Mouse (Mus musculus): ENCODE data around the gene Prtg. TPM values are rescaled to one million over a fixed set of nuclear protein-coding genes. Genes with fewer than 3 reads are reported as not detected.

Prtg gene
- total RNA-seq, 2 experiments from 2014 or later: 0.48 to 0.52 TPM

DNA sequence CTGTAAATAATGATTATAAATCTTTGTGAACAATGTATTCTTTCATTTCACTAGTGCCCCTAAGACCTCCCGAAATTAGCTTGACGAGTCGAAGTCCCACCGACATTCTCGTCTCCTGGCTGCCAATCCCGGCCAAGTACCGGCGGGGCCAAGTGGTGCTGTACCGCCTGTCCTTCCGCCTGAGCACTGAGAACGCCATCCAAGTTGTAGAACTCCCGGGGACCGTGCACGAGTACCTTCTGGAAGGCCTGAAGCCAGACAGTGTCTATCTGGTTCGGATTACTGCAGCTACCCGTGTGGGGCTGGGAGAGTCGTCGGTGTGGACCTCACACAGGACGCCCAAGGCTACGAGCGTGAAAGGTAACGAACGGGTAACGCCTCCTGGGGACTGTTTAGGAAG is 50.0 kb downstream of the Prtg start:
- DNase-seq: no peak
- intact Hi-C loops (cut with DNase I): no loop called here

DNA sequence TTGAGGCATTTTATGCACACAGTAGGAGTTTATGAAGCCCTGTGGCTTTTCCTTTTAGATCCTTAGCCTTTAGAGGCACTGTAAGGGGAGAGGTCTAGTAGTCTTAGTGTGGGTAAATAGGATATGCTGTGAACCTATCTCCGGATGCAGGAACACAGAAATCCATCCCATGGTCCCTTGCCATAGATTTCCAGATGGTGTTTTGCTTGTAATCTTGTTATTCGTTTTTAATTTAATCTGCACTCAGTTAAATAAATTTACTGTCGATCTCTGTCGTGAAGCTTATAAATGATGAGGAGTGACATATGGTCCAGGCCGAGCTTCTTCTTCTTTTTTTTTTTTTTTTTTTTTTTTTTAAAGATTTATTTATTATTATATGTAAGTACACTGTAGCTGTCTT is 54.1 kb downstream of the Prtg start:
- intact Hi-C loops (cut with DNase I): no loop called here
- DNase-seq: no peak

DNA sequence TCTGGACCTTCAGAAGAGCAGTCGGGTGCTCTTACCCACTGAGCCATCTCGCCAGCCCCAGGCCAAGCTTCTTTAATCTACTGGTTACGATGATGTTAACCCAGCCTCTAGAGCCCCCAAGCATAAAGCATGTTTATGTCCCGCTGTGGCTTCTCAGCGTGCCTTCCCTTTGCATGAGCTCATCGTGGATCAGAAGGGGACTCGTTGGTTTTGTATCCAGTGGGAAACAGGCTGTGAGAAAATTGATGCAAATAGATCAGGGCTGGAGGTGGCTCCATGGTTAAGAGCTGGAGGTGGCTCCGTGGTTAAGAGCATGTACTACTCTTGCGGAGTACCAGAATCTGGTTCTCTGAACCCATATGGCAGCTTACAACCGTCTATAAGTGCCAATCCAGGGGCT is 54.6 kb downstream of the Prtg start:
- intact Hi-C loops (cut with DNase I): no loop called here

DNA sequence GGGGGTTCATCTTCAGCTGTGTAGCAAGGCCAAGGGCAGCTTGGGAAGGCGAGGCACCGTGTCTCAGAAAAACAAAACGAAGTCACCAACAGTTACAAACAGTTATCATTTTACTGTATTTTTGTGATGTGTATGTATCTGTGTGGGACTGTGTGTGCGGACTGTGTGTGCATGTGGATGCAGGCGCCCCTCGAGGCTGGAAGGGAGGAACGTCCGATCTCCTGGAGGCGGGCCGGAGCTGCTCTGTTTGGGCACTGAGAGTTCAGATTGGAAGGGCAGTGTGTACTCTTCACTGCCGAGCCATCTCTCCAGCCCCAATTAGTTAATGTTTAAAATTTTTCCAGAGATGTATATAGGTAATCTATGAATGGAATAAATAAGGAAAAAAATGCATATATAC is 55.5 kb downstream of the Prtg start:
- intact Hi-C loops (cut with DNase I): no loop called here

More for the DNA sequence above, 54.6 kb downstream of the Prtg start:
- DNase-seq: no peak

DNA sequence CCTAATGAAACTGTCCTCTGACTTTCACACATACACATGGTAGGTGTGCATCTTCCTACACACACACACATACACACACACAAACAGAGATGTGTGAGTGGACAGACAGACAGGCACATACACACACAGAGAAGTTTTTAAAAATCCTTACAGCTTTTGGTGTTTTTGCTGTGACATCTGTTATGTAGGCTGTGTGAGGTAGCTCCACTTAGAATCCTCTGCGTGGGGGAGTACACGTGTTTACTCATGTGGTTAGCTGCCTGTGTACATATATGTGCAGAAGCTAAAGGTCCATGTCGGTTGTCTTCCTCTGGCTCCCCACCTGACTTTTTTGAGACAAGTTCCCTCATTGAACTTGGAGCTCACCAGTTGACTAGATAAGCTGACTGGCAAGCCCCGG is 56.3 kb downstream of the Prtg start:
- intact Hi-C loops (cut with DNase I): no loop called here
- no peak for DNase-seq

More for the DNA sequence above, 55.5 kb downstream of the Prtg start:
- DNase-seq: no peak

DNA sequence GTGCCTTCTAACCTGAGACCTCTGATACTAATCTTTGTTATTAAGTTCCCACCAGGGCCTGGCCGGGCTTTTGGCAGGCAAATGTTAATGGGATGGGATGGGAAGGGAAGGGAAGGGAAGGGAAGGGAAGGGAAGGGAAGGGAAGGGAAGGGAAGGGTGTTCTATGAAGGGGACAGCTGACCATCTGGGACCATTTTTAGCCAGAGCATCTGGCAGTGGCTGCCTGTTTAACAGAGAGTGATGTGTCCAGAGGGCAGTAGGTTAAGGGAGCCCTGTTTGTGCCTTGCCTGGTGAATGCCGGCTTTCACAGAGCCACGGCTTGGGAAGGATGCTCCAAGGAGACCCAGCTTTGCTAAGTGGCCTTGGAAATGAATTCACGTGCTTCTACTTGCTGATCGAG is 57.1 kb downstream of the Prtg start:
- intact Hi-C loops (cut with DNase I): no loop called here
- DNase-seq: no peak

DNA sequence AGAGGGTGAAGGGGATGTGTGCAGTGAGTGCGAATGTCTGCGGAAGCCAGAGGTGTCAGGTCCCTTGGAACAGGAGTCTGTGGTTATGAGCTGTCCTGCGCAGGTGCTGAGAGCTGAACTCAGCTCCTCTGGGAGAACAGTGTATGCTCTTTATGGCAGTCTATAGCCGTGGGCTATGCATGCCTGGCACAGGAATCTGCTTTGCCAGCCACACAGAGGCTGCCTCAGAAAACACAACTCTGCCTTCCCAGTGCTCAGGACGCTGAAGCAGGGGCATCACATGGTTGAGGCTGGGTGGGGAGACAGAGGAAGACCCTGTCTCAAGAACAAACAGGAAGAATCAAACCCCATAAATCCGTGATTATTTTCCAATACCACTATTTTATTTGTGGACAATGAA is 60.8 kb downstream of the Prtg start:
- intact Hi-C loops (cut with DNase I): no loop called here
- peak; percentile 29 for DNase-seq

DNA sequence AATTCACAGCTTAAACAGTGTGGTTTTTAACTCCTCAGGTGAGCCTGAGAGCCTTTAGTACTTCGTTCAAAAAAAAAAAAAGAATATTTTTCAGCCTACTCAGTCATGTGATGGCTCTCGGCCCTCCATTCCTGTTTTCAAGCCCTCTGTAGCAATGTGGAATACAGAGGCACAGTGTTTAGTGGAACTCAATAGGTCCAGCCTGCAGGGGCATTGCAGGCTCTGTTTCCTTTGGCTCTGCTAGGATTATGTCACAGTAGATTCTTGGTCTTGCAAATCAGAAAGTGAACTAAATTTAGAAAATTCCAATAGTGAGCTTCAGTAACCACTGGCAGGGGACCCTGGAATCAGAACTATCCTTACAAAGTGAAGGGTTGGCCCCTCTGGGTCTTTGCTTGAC is 62.1 kb downstream of the Prtg start:
- intact Hi-C loops (cut with DNase I): no loop called here
- DNase-seq: no peak

DNA sequence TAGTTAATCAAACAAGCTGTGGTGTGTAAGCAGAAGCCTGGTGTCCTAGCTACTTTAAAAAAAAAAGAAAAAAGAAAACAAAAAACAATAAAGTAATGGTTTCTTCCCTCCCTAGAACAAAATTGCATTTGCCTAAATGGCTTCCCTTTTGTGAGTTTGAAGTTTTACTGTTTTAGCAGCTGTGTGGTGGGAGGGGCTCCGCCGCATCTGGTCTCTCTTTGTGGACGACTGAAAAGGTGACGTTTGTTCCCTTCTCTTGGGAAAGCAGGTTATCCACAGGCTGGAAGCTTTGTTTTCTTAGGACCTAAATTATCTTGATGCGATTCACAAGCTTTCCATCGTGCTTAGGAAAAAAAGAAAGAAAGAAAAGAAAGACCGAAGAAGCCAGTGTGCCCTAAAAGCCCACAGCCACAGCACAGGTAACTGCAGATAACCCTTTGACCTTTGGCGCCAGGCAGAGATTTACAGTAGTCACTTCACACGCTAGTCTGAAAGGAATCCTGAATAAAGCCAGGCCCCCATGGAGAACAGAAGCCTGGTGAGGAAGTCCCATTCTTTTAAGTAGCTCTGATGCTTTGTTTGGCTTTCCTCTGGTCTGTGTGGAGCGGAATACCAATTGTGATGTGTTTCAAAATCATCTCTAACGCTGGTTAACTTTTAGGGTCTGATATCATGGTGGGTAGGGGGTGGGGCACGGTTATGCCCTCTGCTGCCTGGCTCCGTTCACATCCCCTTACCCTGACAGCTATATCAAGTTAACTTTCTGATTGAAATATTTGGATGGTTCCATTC is 65.0 kb downstream of the Prtg start:
- DNase-seq: no peak
- intact Hi-C loops (cut with DNase I): no loop called here

DNA sequence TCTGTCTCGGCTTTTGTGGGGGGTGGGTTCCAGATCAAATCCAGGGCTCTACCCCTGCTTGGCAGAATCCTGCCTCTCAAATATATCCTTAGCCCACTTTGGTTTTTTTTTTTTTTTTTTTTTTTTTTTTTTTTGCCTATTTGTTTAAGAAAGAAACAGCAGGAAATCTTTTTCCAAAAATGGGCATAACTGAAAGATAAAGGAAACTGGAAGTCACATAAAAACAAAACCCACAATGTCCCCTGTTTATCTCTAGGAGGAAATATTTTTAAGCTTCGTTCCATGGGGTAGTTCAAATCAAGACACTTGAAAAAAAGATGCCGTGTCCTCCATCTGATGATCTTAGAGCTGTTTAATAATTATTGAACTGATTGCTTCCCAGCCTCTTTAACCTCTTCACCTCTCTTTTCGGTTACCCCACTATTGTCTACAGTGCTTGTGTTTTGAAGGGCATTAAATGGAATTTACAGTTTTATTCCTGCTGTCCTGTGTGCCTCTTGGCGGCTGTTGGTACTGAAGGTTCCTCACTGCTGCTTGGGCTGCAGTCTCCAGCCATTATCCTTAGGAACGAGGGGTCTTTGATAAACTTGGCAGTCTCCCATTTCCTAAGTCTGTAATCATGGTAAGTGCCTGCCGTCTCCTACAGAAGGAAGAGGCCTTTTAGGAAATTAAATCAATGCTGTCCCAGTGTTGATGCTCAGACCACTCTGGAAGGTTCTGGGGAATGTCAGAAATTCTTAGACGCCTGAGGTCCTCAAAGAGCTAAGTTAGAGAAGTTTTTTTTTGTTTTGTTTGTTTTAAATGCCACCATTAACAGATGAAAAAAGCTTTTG is 65.8 kb downstream of the Prtg start:
- intact Hi-C loops (cut with DNase I): no loop called here
- no peak for DNase-seq

DNA sequence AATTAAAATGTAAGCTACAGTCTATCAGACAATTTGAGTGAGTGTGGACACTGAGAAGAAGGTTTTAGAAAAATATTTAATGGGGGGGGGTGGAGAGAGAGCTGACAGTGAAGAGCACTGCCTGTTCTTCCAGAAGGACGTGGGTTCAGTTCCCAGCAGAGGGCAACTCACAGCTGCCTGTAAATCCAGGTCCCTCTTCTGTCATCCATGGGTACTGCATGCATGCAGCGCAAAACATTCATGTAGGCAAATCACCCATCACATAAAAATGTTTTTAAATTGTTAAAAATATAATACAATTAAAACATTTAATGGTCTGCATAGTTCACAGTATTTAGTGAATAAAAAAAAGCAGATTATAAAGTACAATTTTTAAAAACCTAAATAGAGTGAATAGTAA is 69.2 kb downstream of the Prtg start:
- intact Hi-C loops (cut with DNase I): no loop called here

DNA sequence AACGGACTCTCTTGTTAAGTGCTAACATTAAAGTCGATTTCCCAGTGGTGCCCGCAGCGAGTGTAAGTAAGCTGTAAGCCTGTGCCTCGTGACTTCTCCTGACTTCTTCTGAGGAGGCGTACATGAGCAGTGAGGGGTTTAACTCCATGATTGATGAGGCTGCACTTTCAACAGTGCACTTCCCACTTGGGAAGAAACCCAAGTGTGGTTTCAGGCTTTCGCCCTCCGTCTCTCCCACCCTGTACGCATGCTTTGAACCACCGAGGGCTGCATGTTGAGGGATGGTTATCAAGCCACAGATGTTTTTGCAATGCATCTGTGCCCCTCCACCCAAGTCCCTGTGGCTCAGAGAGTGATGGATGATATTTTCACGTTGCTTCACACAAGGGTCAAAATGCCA is 71.2 kb downstream of the Prtg start:
- intact Hi-C loops (cut with DNase I): no loop called here
- no peak for DNase-seq

More for the DNA sequence above, 69.2 kb downstream of the Prtg start:
- DNase-seq: no peak

DNA sequence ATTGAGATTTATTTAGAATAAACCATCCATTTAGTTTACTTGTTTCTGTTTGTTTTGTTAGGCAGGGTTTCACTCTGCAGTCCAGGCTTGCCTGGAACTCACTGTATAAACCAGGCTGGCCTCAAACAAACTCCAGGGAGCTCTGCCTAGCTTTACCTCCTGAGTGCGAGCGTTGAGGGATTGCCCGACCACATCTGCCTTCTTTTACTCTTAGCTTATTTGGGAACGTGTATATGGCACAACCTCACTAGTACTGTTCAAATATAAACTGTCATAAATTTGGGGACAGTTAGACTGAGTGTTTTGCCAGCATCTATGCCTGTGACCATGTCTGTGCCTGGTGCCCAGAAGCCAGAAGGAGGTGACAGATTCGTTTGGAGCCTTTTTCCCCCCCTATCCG is 72.0 kb downstream of the Prtg start:
- intact Hi-C loops (cut with DNase I): no loop called here
- DNase-seq: no peak

DNA sequence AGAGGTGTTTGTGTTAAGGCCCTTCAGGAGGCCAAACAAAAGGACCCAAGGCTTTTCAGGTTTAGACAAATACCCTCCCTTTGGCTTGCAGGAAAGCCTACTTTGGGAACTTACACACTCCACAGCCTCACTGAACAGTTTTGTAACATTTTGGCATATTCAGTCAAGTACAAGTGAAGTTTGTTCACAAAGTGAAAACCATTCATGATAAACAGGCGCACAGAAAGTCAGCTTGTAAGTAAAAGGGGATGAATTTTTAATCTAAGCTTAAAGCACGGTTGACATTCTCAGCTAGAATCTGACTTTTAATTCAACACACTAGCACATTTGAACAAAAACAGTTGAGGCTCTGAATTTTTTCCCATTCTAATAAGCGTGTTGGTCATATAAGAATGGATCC is 72.9 kb downstream of the Prtg start:
- no peak for DNase-seq
- intact Hi-C loops (cut with DNase I): no loop called here

DNA sequence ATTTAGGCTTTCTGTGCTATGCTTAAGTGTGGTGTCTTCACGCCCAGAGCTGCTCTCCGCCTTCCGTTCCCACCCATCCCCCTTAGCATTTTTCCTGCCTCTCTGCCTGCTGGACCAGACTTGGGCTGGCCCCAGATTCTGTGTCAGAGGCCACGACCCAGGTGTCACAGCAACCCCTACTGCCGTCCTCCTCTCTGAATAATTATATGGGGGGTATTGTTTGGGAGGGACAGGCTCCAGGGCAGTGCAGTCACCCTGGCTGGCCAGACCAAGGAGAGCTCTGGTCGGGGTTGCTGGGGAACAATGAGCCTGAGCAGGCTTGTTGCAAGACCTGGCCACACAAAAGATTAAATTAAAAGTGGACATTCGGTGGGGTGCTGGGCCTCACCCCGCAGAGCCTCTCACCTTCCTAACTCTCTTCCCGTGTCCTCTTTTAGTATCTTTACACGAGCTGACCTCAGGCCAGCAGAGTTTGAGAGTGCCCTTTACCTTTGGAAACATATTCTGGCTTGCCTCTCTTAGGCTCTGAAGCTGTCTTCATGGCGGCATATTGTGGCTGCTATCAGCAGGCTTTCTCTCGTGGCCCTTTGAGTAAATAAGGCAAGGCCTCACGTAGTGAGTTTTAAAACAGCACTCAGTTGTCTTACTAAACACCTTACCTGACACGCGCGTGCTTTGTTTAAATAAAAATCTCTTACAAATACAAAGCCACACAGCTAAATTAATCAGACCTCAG is 73.7 kb downstream of the Prtg start:
- no peak for DNase-seq
- intact Hi-C loops (cut with DNase I): loop anchor here (5.0 kb wide), 1 partner anchor 113 kb away; no protein-coding TSS in a partner anchor

DNA sequence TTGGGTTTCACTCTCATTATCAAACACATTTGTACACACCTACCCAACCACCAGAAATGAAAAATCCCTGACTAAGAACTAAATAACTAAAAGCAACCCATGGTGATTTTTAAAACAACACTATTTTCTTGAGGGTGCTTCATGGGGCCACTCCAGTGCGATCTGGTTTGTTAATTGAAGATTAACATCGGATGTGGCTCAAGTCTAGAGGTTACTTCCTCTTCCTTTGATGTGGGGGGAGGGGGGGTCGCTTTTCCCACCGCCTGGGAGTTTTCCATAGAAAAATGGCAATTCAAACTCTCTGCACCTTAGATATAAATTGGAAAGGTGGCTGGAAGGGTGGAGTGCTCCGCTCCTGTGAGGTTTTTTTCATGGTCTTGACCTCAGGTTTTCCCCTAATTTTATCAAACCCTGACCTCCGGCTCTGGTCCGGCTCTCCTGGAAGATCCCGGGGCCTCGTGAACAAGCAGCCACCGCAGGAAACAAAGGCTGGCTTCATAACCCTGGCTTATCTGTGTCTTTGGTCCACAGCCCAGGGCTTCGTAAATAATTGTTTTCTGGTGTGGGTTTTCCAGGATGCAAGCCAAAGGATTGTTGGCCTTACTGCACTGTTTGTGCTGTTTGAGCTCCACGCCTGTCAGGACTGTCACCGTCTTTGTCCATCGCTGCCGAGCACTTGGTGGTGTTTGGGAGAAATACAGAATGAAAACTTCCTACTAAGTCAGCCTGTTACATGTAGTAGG is 74.5 kb downstream of the Prtg start:
- peak; percentile 45 for DNase-seq
- intact Hi-C loops (cut with DNase I): loop anchor here (5.0 kb wide), 1 partner anchor 114 kb away; no protein-coding TSS in a partner anchor

DNA sequence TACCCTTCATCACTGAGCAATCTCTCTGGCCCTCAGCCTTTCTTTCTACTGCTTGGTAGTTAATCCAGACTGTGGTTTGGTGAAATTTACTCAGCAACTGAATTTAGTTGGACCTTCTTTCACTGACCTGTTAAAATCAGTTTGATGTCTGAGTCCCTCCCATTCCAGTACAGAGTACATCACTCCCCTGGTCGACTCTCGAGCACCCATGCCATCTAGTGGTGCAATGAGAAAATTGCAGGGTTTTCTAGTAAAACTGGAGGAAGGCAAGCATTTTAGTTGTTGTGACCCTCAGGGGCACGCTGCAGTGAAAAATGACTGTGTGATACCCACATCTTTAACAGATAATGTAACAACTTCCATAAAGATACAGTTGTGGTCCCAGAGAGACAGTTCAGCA is 77.3 kb downstream of the Prtg start:
- intact Hi-C loops (cut with DNase I): loop anchor here (5.0 kb wide), 1 partner anchor 117 kb away; no protein-coding TSS in a partner anchor
- peak; percentile 48 for DNase-seq

DNA sequence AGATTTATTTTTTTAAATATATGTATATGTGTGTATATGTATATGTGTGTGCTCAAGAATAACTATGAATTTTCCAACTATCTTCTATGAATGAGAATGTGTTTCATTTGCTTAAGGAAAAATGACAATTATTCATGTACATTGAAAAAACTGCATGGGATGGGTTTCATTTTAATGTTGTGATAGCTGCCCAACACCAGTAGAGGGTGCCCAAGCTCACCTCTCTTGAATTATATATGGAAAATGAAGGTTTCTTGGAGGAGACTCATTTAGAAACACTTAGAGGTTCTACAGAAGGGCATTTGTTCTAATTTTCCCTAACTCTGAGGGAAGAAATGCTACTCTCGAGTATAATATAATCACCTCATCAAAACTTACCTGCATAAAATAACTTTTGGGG is 83.1 kb downstream of the Prtg start:
- intact Hi-C loops (cut with DNase I): loop anchor here (5.0 kb wide), 1 partner anchor 68 kb away; the partner anchor contains the start of genes Dyx1c1 and Gm44503
- no peak for DNase-seq

DNA sequence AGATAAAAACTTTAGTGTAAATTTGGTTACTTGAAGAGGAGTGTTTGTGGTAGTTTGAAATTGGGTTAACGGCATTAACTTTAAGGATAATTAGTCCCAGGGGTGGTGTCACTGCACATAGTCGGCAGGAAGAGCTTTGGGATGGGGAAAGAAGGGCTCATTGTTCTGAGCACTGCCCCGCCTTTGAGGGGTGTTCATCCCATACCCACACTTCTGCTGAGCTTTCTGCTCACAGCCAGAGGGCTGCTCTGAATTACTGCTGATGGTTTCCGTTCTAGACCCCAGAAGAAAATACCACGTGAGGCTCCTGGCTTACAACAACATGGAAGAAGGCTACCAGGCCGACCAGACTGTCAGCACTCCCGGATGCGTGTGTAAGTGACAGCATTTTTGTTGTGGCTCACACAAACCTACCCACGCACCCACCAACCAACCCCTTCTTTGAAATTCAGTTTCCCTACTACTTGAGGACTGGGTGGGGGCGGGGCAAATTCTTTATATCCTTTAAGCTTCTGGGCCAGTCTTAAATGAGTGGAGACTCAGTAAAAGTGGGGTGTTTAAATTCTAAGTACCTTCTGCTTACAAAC is 83.9 kb downstream of the Prtg start:
- DNase-seq: no peak

DNA sequence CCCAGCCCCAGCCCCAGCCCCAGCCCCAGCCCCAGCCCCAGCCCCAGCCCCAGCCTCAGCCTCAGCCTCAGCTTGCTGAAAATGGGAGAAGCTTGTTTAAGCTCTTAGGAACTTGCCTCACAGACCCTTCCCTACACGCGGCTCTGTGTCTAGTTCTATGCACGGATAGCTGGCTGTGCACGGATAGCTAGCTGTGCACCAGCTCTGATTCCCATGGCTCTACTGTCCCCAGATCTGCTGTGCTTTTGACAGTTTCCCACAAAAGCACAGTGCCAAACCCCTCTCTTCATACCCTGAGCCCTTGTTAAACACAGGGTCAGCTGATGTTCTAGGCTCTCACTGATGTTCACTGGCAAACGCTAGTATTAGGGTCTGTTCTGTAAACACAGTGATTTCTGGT is 86.1 kb downstream of the Prtg start:
- intact Hi-C loops (cut with DNase I): loop anchor here (5.0 kb wide), 1 partner anchor 65 kb away; the partner anchor contains the start of genes Dyx1c1 and Gm44503
- peak; percentile 44 for DNase-seq

More for the DNA sequence above, 83.9 kb downstream of the Prtg start:
- intact Hi-C loops (cut with DNase I): loop anchor here (5.0 kb wide), 1 partner anchor 67 kb away; the partner anchor contains the start of genes Dyx1c1 and Gm44503
